Mouse (Mus musculus) stomach, embryonic 16.5 days (tissue): ENCODE measurements around the gene Map1b. TPM values are rescaled to one million over a fixed set of nuclear protein-coding genes. Genes with fewer than 3 reads are reported as not detected.

Experiments used
- ATAC-seq: fragments of 200-750 bp; cut with Nextera tagmentation; 2 replicates; pipeline ENCODE4 v1.8.0; 2017; ENCODE audit warnings: moderate number of reproducible peaks, moderate TSS enrichment; ENCODE audit not compliant: insufficient read depth, low FRiP score
- H3K27ac ChIP-seq: fragments of 300-500 bp; sonication (generic); 2 replicates; pipeline ENCODE4 v1.5.1; 2014; ENCODE audit warnings: low read length
- H3K27me3 ChIP-seq: fragments of 300-500 bp; sonication (generic); 2 replicates; pipeline ENCODE4 v1.6.1; 2014; ENCODE audit warnings: low read length, control low read depth, mixed read lengths; ENCODE audit not compliant: control insufficient read depth, insufficient read depth
- H3K36me3 ChIP-seq: fragments of 300-500 bp; sonication (generic); 2 replicates; pipeline ENCODE4 v1.6.1; 2014; ENCODE audit warnings: low read length; ENCODE audit not compliant: control insufficient read depth, insufficient read depth
- H3K4me1 ChIP-seq: fragments of 300-500 bp; sonication (generic); 2 replicates; pipeline ENCODE4 v1.6.1; 2014; ENCODE audit warnings: low read length, control low read depth, mixed read lengths; ENCODE audit not compliant: control insufficient read depth, insufficient read depth
- H3K4me2 ChIP-seq: fragments of 300-500 bp; sonication (generic); 2 replicates; pipeline ENCODE4 v1.6.1; 2014; ENCODE audit warnings: low read depth, low read length, mixed read lengths
- H3K4me3 ChIP-seq: fragments of 300-500 bp; sonication (generic); replicated peaks from 2 replicates; pipeline ENCODE4 v1.5.1; 2014; ENCODE audit warnings: mild to moderate bottlenecking, low read length
- H3K9ac ChIP-seq: fragments of 300-500 bp; sonication (generic); 2 replicates; pipeline ENCODE4 v1.6.1; 2014; ENCODE audit warnings: low read length
- H3K9me3 ChIP-seq: fragments of 300-500 bp; sonication (generic); replicated peaks from 2 replicates; pipeline ENCODE4 v1.6.1; 2016; ENCODE audit warnings: low read length, control low read depth; ENCODE audit not compliant: control insufficient read depth
- whole genome bisulfite sequencing: fragments of 180-500 bp; shearing (Covaris S2); extraction: QIAGEN DNeasy Blood & Tissue Kit; methylation state at CpG from one replicate; pipeline ENCODE4 v1.1.7; 2014; 5-methylcytosine and 5-hydroxymethylcytosine counted together
- polyA plus RNA-seq: library from polyadenylated mRNA; unstranded; fragments of >200 nt; fragmentation: Nextera tagmentation; extraction: Ambion mirVana; gene quantifications from 2 replicates; pipeline ENCODE4 v1.2.1, GENCODE M21; 2015

The Map1b gene
- polyA plus RNA-seq, 1 experiment from 2014 or later: 134 TPM

DNA sequence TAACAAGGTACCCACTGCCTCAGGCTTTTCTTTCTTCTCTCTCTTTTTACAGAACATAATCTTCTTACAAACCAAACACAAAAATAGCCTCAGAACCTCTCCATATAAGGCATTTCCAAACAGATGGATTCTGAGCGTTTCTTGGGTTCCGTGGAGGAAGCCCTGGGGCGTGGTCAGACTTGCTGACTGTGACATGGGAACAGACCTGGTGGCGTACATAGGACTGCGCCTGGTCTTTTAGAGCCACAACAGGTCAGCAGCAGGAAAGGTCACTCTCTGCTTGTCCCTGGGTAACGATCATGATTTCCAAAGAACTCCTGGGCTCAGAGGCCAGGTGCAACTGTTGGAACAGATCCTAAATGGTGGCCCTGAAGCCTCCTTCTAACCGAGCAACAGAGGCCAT, 31.0 kb downstream of the Map1b start:
- H3K4me1 ChIP-seq: peaks cover 4% of the 10 kb centered on the region; the same call in 1 of the 2 replicates
- no peak overlapping the region for H3K9ac ChIP-seq
- H3K9me3 ChIP-seq: no peaks in the 10 kb centered on the region
- H3K4me2 ChIP-seq: no peak overlapping the region
- no peaks in the 10 kb centered on the region for H3K27me3 ChIP-seq
- ATAC-seq: no peak; the same call in 1 of the 2 replicates
- H3K27ac ChIP-seq: peak overlapping the region; percentile 55; the same call in 1 of the 2 replicates
- 49% methylated on average over 7 of the region's 7 CpGs for WGBS
- no peaks in the 10 kb centered on the region for H3K36me3 ChIP-seq
- H3K4me3 ChIP-seq: no peak overlapping the region

DNA sequence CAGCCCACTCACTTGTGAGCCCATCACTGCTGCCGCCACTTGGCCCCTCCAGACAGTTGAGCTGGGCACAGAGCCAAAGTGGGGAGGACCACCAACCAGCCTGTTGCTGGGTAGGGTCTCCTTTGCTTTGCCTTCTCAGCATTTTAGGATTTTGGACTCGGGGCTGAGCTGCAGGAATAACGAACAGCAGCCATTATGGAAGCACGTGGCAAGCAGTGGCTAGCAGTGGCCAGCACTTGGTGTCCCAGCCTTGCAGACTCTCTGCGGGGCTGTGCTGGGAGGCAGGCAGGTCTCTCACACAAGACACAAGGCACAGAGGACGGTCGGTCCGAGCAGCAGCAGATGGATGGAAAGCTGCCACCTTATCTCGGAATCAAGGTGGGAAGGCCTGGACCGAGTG, 31.4 kb downstream of the Map1b start:
- Histone ChIP-seq H3K4me2 (no peak overlapping the region), H3K4me1 (peaks cover 4% of the 10 kb centered on the region; the same call in 1 of the 2 replicates), H3K27me3 (no peaks in the 10 kb centered on the region), H3K27ac (peak overlapping the region; percentile 55; the same call in 1 of the 2 replicates), H3K4me3 (no peak overlapping the region), H3K9me3 (no peaks in the 10 kb centered on the region), H3K9ac (no peak overlapping the region), H3K36me3 (no peaks in the 10 kb centered on the region)
- peak; percentile 16; the same call in 1 of the 2 replicates for ATAC-seq
- 62% methylated on average over 10 of the region's 10 CpGs for WGBS

DNA sequence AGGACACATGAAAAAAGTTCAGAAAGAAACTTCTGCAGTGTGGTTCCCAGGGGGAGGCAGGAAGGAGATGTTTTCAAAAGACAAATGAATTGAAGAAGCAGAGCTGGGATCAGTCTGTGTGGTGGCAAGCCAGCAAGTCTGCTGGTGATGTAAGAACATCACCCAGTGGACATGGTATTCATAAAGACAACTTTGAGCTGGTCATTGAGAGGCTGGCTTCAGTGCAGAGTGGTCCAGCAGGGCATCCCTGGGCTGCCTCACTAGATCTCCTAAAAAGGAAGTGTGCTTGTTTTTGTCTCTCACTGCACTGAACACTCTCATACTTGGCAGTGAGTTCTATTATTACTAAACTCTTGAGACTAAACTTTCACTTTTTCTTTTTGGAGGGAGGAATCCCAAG, 32.9 kb downstream of the Map1b start:
- peak overlapping the region; percentile 82 for H3K27ac ChIP-seq
- no peaks in the 10 kb centered on the region for H3K36me3 ChIP-seq
- peaks cover 4% of the 10 kb centered on the region; the same call in 1 of the 2 replicates for H3K4me1 ChIP-seq
- H3K9ac ChIP-seq: no peak overlapping the region
- ATAC-seq: peak; percentile 48; the same call in 1 of the 2 replicates
- no peaks in the 10 kb centered on the region for H3K9me3 ChIP-seq
- no peaks in the 10 kb centered on the region for H3K27me3 ChIP-seq
- no peak overlapping the region for H3K4me3 ChIP-seq
- no peak overlapping the region for H3K4me2 ChIP-seq

DNA sequence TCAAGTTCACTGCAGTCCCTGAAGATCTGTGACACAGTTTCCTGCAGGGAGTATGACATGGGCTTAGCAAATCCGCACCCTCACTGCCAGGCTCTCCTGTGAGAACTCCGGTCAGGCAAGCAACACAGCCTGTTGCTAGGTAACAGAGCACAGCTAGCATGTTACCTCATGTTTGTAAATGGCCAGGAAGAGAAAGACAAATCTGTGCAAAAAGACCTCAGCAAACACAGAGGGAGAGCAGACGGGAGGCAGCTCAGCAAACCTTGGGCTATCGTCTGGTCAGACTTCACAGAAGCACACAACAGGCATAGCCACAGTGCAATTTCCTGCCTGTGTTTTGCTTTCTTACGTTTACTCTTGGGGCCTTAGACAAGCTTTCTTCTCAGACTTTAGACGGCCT, 40.9 kb downstream of the Map1b start:
- Histone ChIP-seq H3K27ac (peak overlapping the region; percentile 80), H3K9me3 (no peaks in the 10 kb centered on the region), H3K4me1 (peaks cover 14% of the 10 kb centered on the region), H3K4me3 (no peak overlapping the region), H3K36me3 (no peaks in the 10 kb centered on the region), H3K9ac (no peak overlapping the region), H3K27me3 (no peaks in the 10 kb centered on the region), H3K4me2 (peak overlapping the region; percentile 36)
- ATAC-seq: peak; percentile 90
- WGBS: 9% methylated on average over 6 of the region's 6 CpGs

DNA sequence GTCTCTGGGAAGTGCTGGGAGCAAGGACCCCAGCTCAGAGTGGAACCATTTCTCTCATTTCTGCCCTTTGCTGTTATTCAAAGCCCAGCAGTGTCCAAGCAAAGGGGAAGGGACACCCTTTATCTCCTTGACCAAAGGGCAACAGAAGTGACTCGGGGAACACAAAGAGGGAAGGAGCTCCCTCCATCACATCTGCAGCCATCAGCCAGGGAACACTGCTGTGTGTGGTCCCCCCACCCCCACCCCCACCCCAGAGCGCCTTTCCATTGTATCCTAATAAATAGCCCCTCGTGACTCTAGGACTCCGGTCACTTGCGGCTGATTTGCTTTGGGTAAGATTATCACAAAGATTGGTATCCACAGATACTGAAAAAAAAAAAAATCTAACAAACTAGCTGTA, 41.3 kb downstream of the Map1b start:
- Histone ChIP-seq H3K4me1 (peaks cover 14% of the 10 kb centered on the region), H3K27me3 (no peaks in the 10 kb centered on the region), H3K27ac (peak overlapping the region; percentile 80), H3K9me3 (no peaks in the 10 kb centered on the region), H3K9ac (no peak overlapping the region), H3K4me3 (no peak overlapping the region), H3K4me2 (peak overlapping the region; percentile 36), H3K36me3 (no peaks in the 10 kb centered on the region)
- WGBS: 15% methylated on average over 5 of the region's 5 CpGs
- ATAC-seq: no peak

DNA sequence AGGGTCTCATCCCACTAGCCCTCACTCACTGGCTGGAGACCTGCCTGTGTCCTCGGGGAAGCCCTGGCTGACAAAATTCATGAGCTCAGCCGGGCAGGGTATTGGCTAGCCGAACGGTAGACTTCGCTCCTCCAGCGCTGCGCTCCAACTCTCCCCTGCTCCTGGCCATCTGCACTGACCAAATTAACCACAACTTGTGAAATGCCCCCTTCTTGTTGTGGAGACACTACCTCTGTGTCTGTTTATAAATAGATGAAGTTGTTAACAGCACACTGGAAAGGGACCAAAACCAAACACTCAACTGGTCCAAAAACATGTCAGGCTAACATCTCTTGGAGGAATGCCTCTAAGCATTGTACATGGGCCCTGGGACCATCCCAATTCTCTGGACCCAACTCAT, 42.2 kb downstream of the Map1b start:
- Histone ChIP-seq H3K9me3 (no peaks in the 10 kb centered on the region), H3K4me1 (peaks cover 14% of the 10 kb centered on the region), H3K9ac (no peak overlapping the region), H3K4me3 (no peak overlapping the region), H3K27me3 (no peaks in the 10 kb centered on the region), H3K36me3 (no peaks in the 10 kb centered on the region), H3K27ac (no peak overlapping the region), H3K4me2 (no peak overlapping the region)
- no peak for ATAC-seq
- 90% methylated on average over 7 of the region's 7 CpGs for WGBS

DNA sequence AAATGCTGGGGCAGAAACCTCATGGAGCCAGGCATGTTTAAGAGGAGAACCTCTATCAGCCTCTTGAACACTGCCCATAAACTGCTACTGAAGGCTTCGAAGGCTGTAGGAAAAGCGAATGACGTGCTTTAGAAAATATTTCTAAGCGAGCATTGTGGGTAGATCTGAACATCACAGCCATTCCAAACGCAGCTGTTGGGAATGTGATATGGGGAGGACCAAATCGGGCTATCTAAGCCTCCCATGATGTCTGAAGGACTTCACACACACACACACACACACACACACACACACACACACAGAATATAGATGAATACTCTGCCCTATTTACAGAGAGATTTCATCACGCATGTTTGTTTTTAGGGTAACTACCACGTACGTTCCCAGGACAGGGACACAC, 44.3 kb downstream of the Map1b start:
- Histone ChIP-seq H3K9me3 (no peaks in the 10 kb centered on the region), H3K4me1 (peaks cover 22% of the 10 kb centered on the region), H3K36me3 (no peaks in the 10 kb centered on the region), H3K4me3 (no peak overlapping the region), H3K9ac (no peak overlapping the region), H3K27me3 (no peaks in the 10 kb centered on the region), H3K4me2 (no peak overlapping the region), H3K27ac (no peak overlapping the region)
- no peak for ATAC-seq
- 80% methylated on average over 9 of the region's 9 CpGs for WGBS

DNA sequence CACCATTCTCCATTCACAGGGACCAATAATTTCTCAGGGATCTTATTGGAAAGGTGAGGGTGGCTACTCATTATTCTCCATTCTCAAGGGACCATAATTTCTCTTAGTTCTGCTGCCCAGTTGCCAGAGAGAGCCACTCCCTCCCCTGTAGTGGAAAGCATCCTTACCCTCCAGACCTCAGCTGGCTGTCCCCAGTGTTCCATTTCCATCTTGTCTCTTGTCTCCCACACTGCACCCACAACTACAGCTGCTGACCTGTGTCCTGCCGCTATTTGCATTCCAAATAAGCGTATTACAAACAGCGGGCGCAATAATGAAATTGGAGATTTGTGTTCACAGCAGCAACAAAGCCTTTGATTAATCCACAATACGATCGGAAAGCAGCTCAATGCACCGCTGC, 46.3 kb downstream of the Map1b start:
- Histone ChIP-seq H3K4me3 (no peak overlapping the region), H3K27me3 (no peaks in the 10 kb centered on the region), H3K36me3 (no peaks in the 10 kb centered on the region), H3K27ac (no peak overlapping the region), H3K4me1 (peaks cover 10% of the 10 kb centered on the region), H3K9me3 (no peaks in the 10 kb centered on the region), H3K9ac (no peak overlapping the region), H3K4me2 (no peak overlapping the region)
- ATAC-seq: no peak
- 90% methylated on average over 7 of the region's 7 CpGs for WGBS

DNA sequence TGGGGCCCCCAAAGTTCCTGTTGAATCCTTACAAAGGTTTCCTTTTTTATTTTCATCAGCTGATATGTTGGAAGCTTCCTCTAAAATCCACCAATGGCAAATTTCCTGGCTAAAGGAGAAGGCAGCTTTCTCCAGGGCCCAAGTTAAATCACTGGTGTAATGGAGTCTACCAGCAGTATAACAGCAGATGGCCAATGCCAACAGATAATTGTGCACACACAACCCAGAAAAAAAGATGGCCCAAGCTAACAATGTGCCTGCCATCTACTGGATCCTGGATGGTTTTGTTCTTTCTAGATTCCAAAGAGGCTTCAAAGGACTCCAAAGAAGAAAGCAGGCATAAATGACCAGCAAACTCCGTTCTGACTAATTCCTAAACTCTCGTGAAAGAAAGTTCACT, 48.1 kb downstream of the Map1b start:
- H3K4me1 ChIP-seq: peaks cover 8% of the 10 kb centered on the region
- no peaks in the 10 kb centered on the region for H3K27me3 ChIP-seq
- no peaks in the 10 kb centered on the region for H3K9me3 ChIP-seq
- ATAC-seq: no peak
- whole genome bisulfite sequencing: 84% methylated on average over 2 of the region's 2 CpGs
- H3K36me3 ChIP-seq: no peaks in the 10 kb centered on the region
- no peak overlapping the region for H3K27ac ChIP-seq
- no peak overlapping the region for H3K4me2 ChIP-seq
- H3K9ac ChIP-seq: no peak overlapping the region
- no peak overlapping the region for H3K4me3 ChIP-seq
